ENCODE assay signal across 21 mouse cellular contexts in genomic region chr4:149868725-149869124, GRCm38 (mm10).
DNase-seq lines count a peak whose midpoint lies in the region; ATAC-seq lines count a peak whose summit lies in the region.
"Had no signal": no experiment of that assay in that cellular context is flagged by ENCODE, and none has a peak within 500 bp of the region (broad histone marks: within the 10 kb centered on the region; RNA-seq: fewer than 3 reads in every experiment).

No protein-coding gene starts in this region.

- WGBS in kidney, embryonic 14.5 days, result 27% methylated on average over 14 of the region's 14 CpGs
- WGBS in embryonic facial prominence, embryonic 10.5 days, result 78% methylated on average over 14 of the region's 14 CpGs

- H3K27me3 ChIP-seq in kidney, embryonic 14.5 days (ENCODE audit: control insufficient read depth, insufficient read depth, low read length), result no peaks in the 10 kb centered on the region
- no peaks in the 10 kb centered on the region for H3K27me3 ChIP-seq in embryonic facial prominence, embryonic 10.5 days (replicated peaks; ENCODE audit: low read depth, poor library complexity, severe bottlenecking)
- H3K27me3 ChIP-seq in splenic B cell, adult 2 months (ENCODE audit: control insufficient read depth, insufficient read depth, low read length, poor library complexity, severe bottlenecking), result no peaks in the 10 kb centered on the region
- H3K27me3 ChIP-seq: hindbrain, embryonic 13.5 days; limb, embryonic 15.5 days; neural tube, embryonic 15.5 days had no signal

- H3K4me1 ChIP-seq in kidney, embryonic 14.5 days (ENCODE audit: control insufficient read depth, insufficient read depth, low read length), result peaks cover 22% of the 10 kb centered on the region
- H3K4me1 ChIP-seq in embryonic facial prominence, embryonic 10.5 days, result peaks cover 49% of the 10 kb centered on the region
- H3K4me1 ChIP-seq: hindbrain, embryonic 13.5 days; liver, embryonic 15.5 days; neural tube, embryonic 15.5 days had no signal

- no peaks in the 10 kb centered on the region for H3K9me3 ChIP-seq in kidney, embryonic 14.5 days (ENCODE audit: control insufficient read depth, low read length)
- no peaks in the 10 kb centered on the region for H3K9me3 ChIP-seq in embryonic facial prominence, embryonic 10.5 days
- H3K9me3 ChIP-seq: hindbrain, embryonic 13.5 days; limb, embryonic 15.5 days; liver, embryonic 15.5 days; neural tube, embryonic 15.5 days had no signal

- H3K27ac ChIP-seq in kidney, embryonic 14.5 days (ENCODE audit: low read depth, low read length), result peak overlapping the region; percentile 34; the same call in 1 of the 2 replicates
- peak overlapping the region; percentile 67 for H3K27ac ChIP-seq in embryonic facial prominence, embryonic 10.5 days (replicated peaks)
- H3K27ac ChIP-seq: hindbrain, embryonic 13.5 days; liver, embryonic 15.5 days; neural tube, embryonic 15.5 days had no signal

- ATAC-seq in kidney, embryonic 14.5 days (ENCODE audit: low FRiP score, low TSS enrichment), result peak; percentile 36; the same call in 1 of the 2 replicates
- ATAC-seq: forebrain, embryonic 14.5 days; intestine, embryonic 16.5 days; midbrain, embryonic 16.5 days had no signal

- H3K36me3 ChIP-seq in kidney, embryonic 14.5 days (ENCODE audit: control insufficient read depth, insufficient read depth, low read length), result no peaks in the 10 kb centered on the region
- no peaks in the 10 kb centered on the region for H3K36me3 ChIP-seq in embryonic facial prominence, embryonic 10.5 days (replicated peaks)
- no peaks in the 10 kb centered on the region for H3K36me3 ChIP-seq in splenic B cell, adult 2 months (ENCODE audit: control insufficient read depth, insufficient read depth, low read length, poor library complexity, severe bottlenecking)
- H3K36me3 ChIP-seq: hindbrain, embryonic 13.5 days; limb, embryonic 15.5 days; liver, embryonic 15.5 days; neural tube, embryonic 15.5 days had no signal

- peak overlapping the region; percentile 40 for H3K9ac ChIP-seq in kidney, embryonic 14.5 days (ENCODE audit: low read depth, low read length)
- H3K9ac ChIP-seq: hindbrain, embryonic 13.5 days; limb, embryonic 15.5 days; liver, embryonic 15.5 days; neural tube, embryonic 15.5 days had no signal

- H3K4me3 ChIP-seq in kidney, embryonic 14.5 days (ENCODE audit: low read length), result no peak overlapping the region
- no peak overlapping the region for H3K4me3 ChIP-seq in embryonic facial prominence, embryonic 10.5 days
- H3K4me3 ChIP-seq: hindbrain, embryonic 13.5 days; limb, embryonic 15.5 days; liver, embryonic 15.5 days; neural tube, embryonic 15.5 days had no signal

- DNase-seq in adrenal gland, postnatal 14 days, result peak; percentile 41
- DNase-seq in adrenal gland, adult 8-10 months, result no peak
- DNase-seq in kidney, postnatal 36 days, result no peak
- no peak for DNase-seq in embryonic facial prominence, embryonic 10.5 days (ENCODE audit: low spot score)
- peak; percentile 46 for DNase-seq in splenic B cell, adult 2 months (ENCODE audit: low read depth, low spot score)
- no peak for DNase-seq in cerebellum, adult 11 months
- DNase-seq: adrenal gland, postnatal 36 days; cerebellum, adult 18-20 months; cerebellum, postnatal 25 days; gastrocnemius, postnatal 25 days; layer of hippocampus, adult 9-11 months; lung, postnatal 10 days; thymus, postnatal 25 days had no signal

- H3K4me2 ChIP-seq in kidney, embryonic 14.5 days (replicated peaks; ENCODE audit: low read depth, low read length), result 0 out of 2 replicates have a peak overlapping the region, but pooled peaks have one; percentile 17
- H3K4me2 ChIP-seq: hindbrain, embryonic 13.5 days; limb, embryonic 15.5 days; liver, embryonic 15.5 days; neural tube, embryonic 15.5 days had no signal

Comparison
In these comparisons a context has a peak if more than half of its experiments do, and no peak if none do; other contexts are left out.
1. DNase-seq: peak in adrenal gland, postnatal 14 days (single experiment) and splenic B cell, adult 2 months (single experiment); none in adrenal gland, adult 8-10 months (single experiment), kidney, postnatal 36 days (0 of 2), embryonic facial prominence, embryonic 10.5 days (single experiment) and cerebellum, adult 11 months (single experiment).